In genomic region chr1:85906892-85907291, GRCm38 (mm10) we compare ENCODE assay signal across 29 mouse cellular contexts. TPM values are rescaled to one million over a fixed set of nuclear protein-coding genes. Genes with fewer than 3 reads are reported as not detected.
DNase-seq lines count a peak whose midpoint lies in the region; ATAC-seq and TF ChIP-seq lines count a peak whose summit lies in the region.
"Had no signal": no experiment of that assay in that cellular context is flagged by ENCODE, and none has a peak within 500 bp of the region (broad histone marks: within the 10 kb centered on the region; RNA-seq: fewer than 3 reads in every experiment).

No protein-coding gene starts in this region.

- peak; percentile 67 for ATAC-seq in heart, embryonic 12.5 days (ENCODE audit: insufficient number of reproducible peaks, low FRiP score)
- peak; percentile 52 for ATAC-seq in heart, embryonic 15.5 days (replicated peaks; ENCODE audit: insufficient number of reproducible peaks, insufficient read depth, low FRiP score, low read depth)
- ATAC-seq in kidney, postnatal 0 days (replicated peaks; ENCODE audit: low FRiP score, low read depth), result 0 out of 2 replicates have a peak, but pooled peaks have one; percentile 10
- ATAC-seq: CD4-positive, CD25-positive, alpha-beta regulatory T cell, adult 4 months; forebrain, embryonic 14.5 days; forebrain, postnatal 0 days; hindbrain, embryonic 16.5 days; intestine, embryonic 15.5 days had no signal

- peaks cover 58% of the 10 kb centered on the region for H3K4me1 ChIP-seq in heart, embryonic 12.5 days (replicated peaks)
- peaks cover 52% of the 10 kb centered on the region for H3K4me1 ChIP-seq in heart, embryonic 15.5 days (replicated peaks)
- peaks cover 4% of the 10 kb centered on the region; the same call in 1 of the 2 replicates for H3K4me1 ChIP-seq in kidney, postnatal 0 days (replicated peaks; ENCODE audit: insufficient read depth, low read length)

- peak overlapping the region; percentile 45; the same call in 1 of the 2 replicates for H3K27ac ChIP-seq in heart, embryonic 12.5 days (ENCODE audit: poor library complexity, severe bottlenecking)
- H3K27ac ChIP-seq in heart, embryonic 15.5 days, result no peak overlapping the region
- H3K27ac ChIP-seq in kidney, postnatal 0 days, result no peak overlapping the region
- H3K27ac ChIP-seq: embryonic facial prominence, embryonic 12.5 days; embryonic facial prominence, embryonic 15.5 days; gastrocnemius, adult 2 months; hindbrain, embryonic 10.5 days; hindbrain, embryonic 13.5 days; intestine, embryonic 15.5 days had no signal

- H3K9ac ChIP-seq in heart, embryonic 12.5 days, result no peak overlapping the region
- no peak overlapping the region for H3K9ac ChIP-seq in heart, embryonic 15.5 days
- H3K9ac ChIP-seq in kidney, postnatal 0 days (ENCODE audit: low read depth, low read length), result no peak overlapping the region
- H3K9ac ChIP-seq: embryonic facial prominence, embryonic 12.5 days; embryonic facial prominence, embryonic 15.5 days; forebrain, postnatal 0 days; hindbrain, embryonic 13.5 days; intestine, embryonic 15.5 days had no signal

- WGBS in heart, embryonic 12.5 days, result 40% methylated on average over 12 of the region's 12 CpGs
- WGBS in heart, embryonic 15.5 days, result 35% methylated on average over 12 of the region's 12 CpGs
- 63% methylated on average over 12 of the region's 12 CpGs for WGBS in kidney, postnatal 0 days

- H3K36me3 ChIP-seq in heart, embryonic 12.5 days, result peaks cover 64% of the 10 kb centered on the region
- peaks cover 35% of the 10 kb centered on the region for H3K36me3 ChIP-seq in heart, embryonic 15.5 days
- H3K36me3 ChIP-seq in kidney, postnatal 0 days (ENCODE audit: insufficient read depth, low read length), result peaks cover 39% of the 10 kb centered on the region

- intact Hi-C loops in heart, postnatal 36 days (cut with DNase I), result no loop called here

- H3K4me2 ChIP-seq in heart, embryonic 12.5 days, result no peak overlapping the region
- H3K4me2 ChIP-seq in heart, embryonic 15.5 days, result no peak overlapping the region
- no peak overlapping the region for H3K4me2 ChIP-seq in kidney, postnatal 0 days (ENCODE audit: low read length)
- H3K4me2 ChIP-seq: embryonic facial prominence, embryonic 12.5 days; embryonic facial prominence, embryonic 15.5 days; hindbrain, embryonic 13.5 days; intestine, embryonic 15.5 days had no signal

- TF ChIP-seq CTCF in kidney, postnatal 0 days (IDR thresholded peaks at IDR 0.05; ENCODE audit: low read depth), result no peak

- DNase-seq in heart, postnatal 4 days, result no peak
- no peak for DNase-seq in heart, postnatal 36 days
- no peak for DNase-seq in kidney, postnatal 0 days (ENCODE audit: low spot score)
- no peak for DNase-seq in kidney, postnatal 25 days
- DNase-seq: adrenal gland, adult 2 months; adrenal gland, postnatal 14 days; cerebellum, adult 11 months; cerebellum, postnatal 25 days; forebrain, postnatal 0 days; gastrocnemius, adult 2 months; gastrocnemius, postnatal 14 days; kidney, adult 11 months; kidney, adult 8-10 months had no signal

- H3K4me3 ChIP-seq in heart, embryonic 12.5 days, result no peak overlapping the region
- H3K4me3 ChIP-seq in heart, embryonic 15.5 days, result no peak overlapping the region
- no peak overlapping the region for H3K4me3 ChIP-seq in kidney, postnatal 0 days (replicated peaks; ENCODE audit: low read depth, low read length)
- H3K4me3 ChIP-seq: embryonic facial prominence, embryonic 12.5 days; embryonic facial prominence, embryonic 15.5 days; gastrocnemius, adult 2 months; hindbrain, embryonic 10.5 days; hindbrain, embryonic 13.5 days; intestine, embryonic 15.5 days had no signal

- H3K9me3 ChIP-seq in heart, embryonic 12.5 days (replicated peaks), result no peaks in the 10 kb centered on the region; the same call in 1 of the 2 replicates
- no peaks in the 10 kb centered on the region for H3K9me3 ChIP-seq in heart, embryonic 15.5 days (replicated peaks)
- no peaks in the 10 kb centered on the region for H3K9me3 ChIP-seq in kidney, postnatal 0 days (replicated peaks; ENCODE audit: low read length)
- H3K9me3 ChIP-seq: embryonic facial prominence, embryonic 12.5 days; embryonic facial prominence, embryonic 15.5 days; hindbrain, embryonic 10.5 days; hindbrain, embryonic 13.5 days; intestine, embryonic 15.5 days had no signal

- no peaks in the 10 kb centered on the region for H3K27me3 ChIP-seq in heart, embryonic 12.5 days (replicated peaks)
- no peaks in the 10 kb centered on the region for H3K27me3 ChIP-seq in heart, embryonic 15.5 days
- no peaks in the 10 kb centered on the region for H3K27me3 ChIP-seq in kidney, postnatal 0 days (ENCODE audit: insufficient read depth, low read length)
- H3K27me3 ChIP-seq: embryonic facial prominence, embryonic 12.5 days; embryonic facial prominence, embryonic 15.5 days; hindbrain, embryonic 13.5 days; intestine, embryonic 15.5 days had no signal

RNA-seq across cellular contexts. Expression of gene Itm2c, which starts 12.8 kb away (rescaled TPM):
- polyA plus RNA-seq in heart, embryonic 12.5 days (2016; fragmentation: Nextera tagmentation; extraction: Ambion mirVana), result 261 TPM in 2 replicates
- total RNA-seq in heart, postnatal 4 days (2021), result 10 to 100 TPM; 91.3 to 91.5 TPM
- 181 and 231 TPM in 2 replicates for polyA plus RNA-seq in heart, embryonic 15.5 days (2015; fragmentation: Nextera tagmentation; extraction: Ambion mirVana)
- 10 to 100 TPM; 61.5 to 66.5 TPM for total RNA-seq in heart, postnatal 36 days (2021)
- 256 TPM in 2 replicates for polyA plus RNA-seq in kidney, postnatal 0 days (2015; fragmentation: Nextera tagmentation; extraction: Ambion mirVana)

RNA-seq across cellular contexts. Expression of gene 4933407L21Rik, which starts 21.4 kb away (rescaled TPM):
- polyA plus RNA-seq in heart, embryonic 12.5 days (2016; fragmentation: Nextera tagmentation; extraction: Ambion mirVana), result 0.08 TPM in 1 of 2 replicates, not detected in the other
- total RNA-seq in heart, postnatal 4 days (2021), result not detected
- polyA plus RNA-seq in heart, embryonic 15.5 days (2015; fragmentation: Nextera tagmentation; extraction: Ambion mirVana), result 0.04 and 0.18 TPM in 2 replicates
- not detected for total RNA-seq in heart, postnatal 36 days (2021)
- 1.3 and 2.0 TPM in 2 replicates for polyA plus RNA-seq in kidney, postnatal 0 days (2015; fragmentation: Nextera tagmentation; extraction: Ambion mirVana)
- total RNA-seq: common myeloid progenitor, adult 5-6 weeks; heart, adult 8-10 months; MEL had no signal
- polyA plus RNA-seq: adrenal gland, adult 2 months; C2C12 had no signal

RNA-seq across cellular contexts. Expression of gene Gpr55, which starts 53.9 kb away (rescaled TPM):
- polyA plus RNA-seq in heart, embryonic 12.5 days (2016; fragmentation: Nextera tagmentation; extraction: Ambion mirVana), result 0.08 and 0.09 TPM in 2 replicates
- not detected for total RNA-seq in heart, postnatal 4 days (2021)
- 0.06 and 0.08 TPM in 2 replicates for polyA plus RNA-seq in heart, embryonic 15.5 days (2015; fragmentation: Nextera tagmentation; extraction: Ambion mirVana)
- total RNA-seq in heart, postnatal 36 days (2021), result not detected
- polyA plus RNA-seq in kidney, postnatal 0 days (2015; fragmentation: Nextera tagmentation; extraction: Ambion mirVana), result 0.03 TPM in 1 of 2 replicates, not detected in the other
- total RNA-seq: common myeloid progenitor, adult 5-6 weeks; gastrocnemius, adult 2 months; gastrocnemius, postnatal 14 days; gastrocnemius, postnatal 4 days had no signal
- polyA plus RNA-seq: C2C12; forebrain, embryonic 11.5 days; forebrain, embryonic 14.5 days; hindbrain, embryonic 10.5 days had no signal

Comparison
In these comparisons a context has a peak if more than half of its experiments do, and no peak if none do; other contexts are left out.
1. ATAC-seq: peak in every context shown above with its lines; median percentile 67 in heart, embryonic 12.5 days; 52 in heart, embryonic 15.5 days; 10 in kidney, postnatal 0 days.